Comparison of ENCODE assay signal across 18 mouse cellular contexts in genomic region chr2:27961190-27961589, GRCm38 (mm10).
"Had no signal": no experiment of that assay in that cellular context is flagged by ENCODE, and none has a peak within 500 bp of the region (broad histone marks: within the 10 kb centered on the region; RNA-seq: fewer than 3 reads in every experiment).

No protein-coding gene starts in this region.

- H3K4me2 ChIP-seq: intestine, embryonic 15.5 days; liver, embryonic 11.5 days; lung, embryonic 14.5 days; midbrain, embryonic 11.5 days; neural tube, embryonic 12.5 days; neural tube, embryonic 15.5 days; stomach, embryonic 15.5 days had no signal

- H3K27me3 ChIP-seq: intestine, embryonic 15.5 days; neural tube, embryonic 12.5 days; neural tube, embryonic 15.5 days; stomach, embryonic 15.5 days had no signal

- H3K9me3 ChIP-seq: intestine, embryonic 15.5 days; neural tube, embryonic 12.5 days; neural tube, embryonic 15.5 days; stomach, embryonic 15.5 days had no signal

- H3K4me3 ChIP-seq: intestine, embryonic 15.5 days; layer of hippocampus, adult 2 months; neural tube, embryonic 12.5 days; neural tube, embryonic 15.5 days; stomach, embryonic 15.5 days had no signal

- ATAC-seq: intestine, embryonic 15.5 days; lung, postnatal 0 days had no signal

- H3K27ac ChIP-seq: intestine, embryonic 15.5 days; layer of hippocampus, adult 2 months; macrophage; neural tube, embryonic 12.5 days; neural tube, embryonic 15.5 days; stomach, embryonic 15.5 days had no signal

- DNase-seq: kidney, adult 11 months; kidney, adult 9 months; layer of hippocampus, adult 9-11 months; lung, embryonic 14.5 days; midbrain, embryonic 14.5 days; right cerebral cortex, adult 18-20 months; right cerebral cortex, postnatal 14 days; spleen, adult 18-20 months; thymus, postnatal 25 days had no signal

- H3K36me3 ChIP-seq: neural tube, embryonic 15.5 days had no signal
